Mouse (Mus musculus): ENCODE results near the gene Zbed3.

GRCm38 (mm10) chr13:95366356-95366755, 42.9 kb downstream of the Zbed3 start:
- TF ChIP-seq CTCF (IDR thresholded peaks at IDR 0.05; ENCODE audit: low read depth) (no peak), EP300 (IDR thresholded peaks at IDR 0.05; ENCODE audit: low read depth) (0 out of 2 replicates have a peak, but pooled peaks have one; percentile 35)

Data from heart, postnatal 0 days (tissue).